Mouse (Mus musculus) ES-E14 (cell line): ENCODE measurements at regions not wholly inside any gene's neighbourhood (a gene's known extent, or its start where the extent isn't known, plus 50 kb on each side); places are given as distances from the start of the nearest gene placed in this dataset.

ENCODE experiments used
- DNase-seq: peaks from one replicate; pipeline ENCODE4 v3.0.0-alpha.2; 2013; ENCODE audit warnings: low read depth, low spot score
- H3K27ac ChIP-seq: 2 replicates; pipeline ENCODE4 v1.5.1; 2012; ENCODE audit warnings: low read depth, mild to moderate bottlenecking, low read length, moderate library complexity, mixed read lengths; ENCODE audit not compliant: poor library complexity, insufficient read depth, severe bottlenecking
- H3K36me3 ChIP-seq: 2 replicates; pipeline ENCODE4 v1.6.1; 2012; ENCODE audit warnings: mild to moderate bottlenecking, low read length, moderate library complexity, mixed read lengths; ENCODE audit not compliant: control insufficient read depth, poor library complexity, insufficient read depth, severe bottlenecking
- H3K4me1 ChIP-seq, 2 experiments: fragments of 150-350 bp in 1 of 2; sonication (generic) in 1 of 2; 2 replicates each; pipeline ENCODE4 v1.6.1; 2012; ENCODE audit warnings: low read length in 2 of 2, mild to moderate bottlenecking in 1 of 2, mixed read lengths in 1 of 2; ENCODE audit not compliant: control insufficient read depth in 2 of 2, insufficient read depth in 2 of 2, poor library complexity in 1 of 2
- H3K4me3 ChIP-seq, 2 experiments: fragments of 150-350 bp in 1 of 2; sonication (generic) in 1 of 2; 2 replicates each; pipeline ENCODE4 v1.5.1; 2012; ENCODE audit warnings: low read length in 2 of 2, low read depth in 1 of 2, mild to moderate bottlenecking in 1 of 2, mixed read lengths in 1 of 2; ENCODE audit not compliant: insufficient read depth in 1 of 2, poor library complexity in 1 of 2, severe bottlenecking in 1 of 2
- H3K9ac ChIP-seq: 2 replicates; pipeline ENCODE4 v1.6.1; 2012; ENCODE audit warnings: low read depth, mild to moderate bottlenecking, low read length, mixed read lengths; ENCODE audit not compliant: poor library complexity, insufficient read depth, severe bottlenecking
- H3K9me3 ChIP-seq: fragments of 150-350 bp; sonication (generic); 2 replicates; pipeline ENCODE4 v1.6.1; 2012; ENCODE audit warnings: low read depth, mild to moderate bottlenecking, low read length; ENCODE audit not compliant: control insufficient read depth, insufficient read depth
- CHD2 ChIP-seq: IDR thresholded peaks from 2 replicates; pipeline ENCODE4 v1.6.1; 2014; ENCODE audit warnings: mild to moderate bottlenecking, low read depth, low read length, inconsistent platforms
- HCFC1 ChIP-seq: IDR thresholded peaks from 2 replicates; pipeline ENCODE4 v1.6.1; 2012; ENCODE audit warnings: low read length, inconsistent platforms, borderline replicate concordance; ENCODE audit not compliant: insufficient read depth
- MAFK ChIP-seq: IDR thresholded peaks from 2 replicates; pipeline ENCODE4 v1.6.1; 2014; ENCODE audit warnings: mild to moderate bottlenecking, low read depth, low read length, inconsistent platforms; ENCODE audit not compliant: insufficient read depth
- ZC3H11A ChIP-seq: IDR thresholded peaks from 2 replicates; pipeline ENCODE4 v1.6.1; 2012; ENCODE audit warnings: low read depth, mild to moderate bottlenecking, inconsistent platforms, low read length, borderline replicate concordance
- ZNF384 ChIP-seq: IDR thresholded peaks from 2 replicates; pipeline ENCODE4 v1.6.1; 2012; ENCODE audit warnings: low read depth, low read length, inconsistent platforms
- in situ Hi-C, 2 experiments: fragments of 600-800 bp; cut with MboI; formaldehyde crosslinking; loops; one replicate each; pipeline ENCODE4 v1.15.1; 2025; ENCODE audit warnings: low sequenced_read_pairs in 2 of 2, inconsistent platforms in 1 of 2; ENCODE audit not compliant: unreplicated experiment in 2 of 2

GRCm38 (mm10) chr1:41604996-41605747 lies 799.8 kb downstream of the Tmem182 start:
- H3K9ac ChIP-seq, result no peak overlapping the region
- H3K4me1 ChIP-seq, result no peaks in the 10 kb centered on the region
- in situ Hi-C loops, result no loop called here
- H3K4me3 ChIP-seq, result no peak overlapping the region
- H3K36me3 ChIP-seq, result no peaks in the 10 kb centered on the region
- H3K9me3 ChIP-seq, result no peaks in the 10 kb centered on the region
- DNase-seq, result no peak
- TF ChIP-seq CHD2 (no peak), ZNF384 (no peak), ZC3H11A (no peak), HCFC1 (no peak), MAFK (no peak)
- H3K27ac ChIP-seq, result no peak overlapping the region

GRCm38 (mm10) chr1:41605748-41606131 lies 800.3 kb downstream of the Tmem182 start:
- no peak overlapping the region for H3K27ac ChIP-seq
- no peak overlapping the region for H3K9ac ChIP-seq
- H3K4me1 ChIP-seq, result no peaks in the 10 kb centered on the region
- H3K9me3 ChIP-seq, result no peaks in the 10 kb centered on the region
- in situ Hi-C loops, result no loop called here
- TF ChIP-seq MAFK, result no peak
- no peak for TF ChIP-seq HCFC1
- TF ChIP-seq ZNF384, result no peak
- no peak for TF ChIP-seq CHD2
- no peak for TF ChIP-seq ZC3H11A
- no peak for DNase-seq
- no peak overlapping the region for H3K4me3 ChIP-seq
- H3K36me3 ChIP-seq, result no peaks in the 10 kb centered on the region

- Histone ChIP-seq H3K4me3 (no peak overlapping the region), H3K4me1 (no peaks in the 10 kb centered on the region), H3K9ac (no peak overlapping the region), H3K36me3 (no peaks in the 10 kb centered on the region), H3K27ac (no peak overlapping the region), H3K9me3 (no peaks in the 10 kb centered on the region)
- TF ChIP-seq ZC3H11A (no peak), MAFK (no peak), HCFC1 (no peak), ZNF384 (no peak), CHD2 (no peak)
- no peak for DNase-seq
- in situ Hi-C loops, result no loop called here
Observed at GRCm38 (mm10) chr1:41610783-41611182, 805.4 kb downstream of the Tmem182 start.

- Histone ChIP-seq H3K9ac (no peak overlapping the region), H3K4me1 (no peaks in the 10 kb centered on the region), H3K36me3 (no peaks in the 10 kb centered on the region), H3K4me3 (no peak overlapping the region), H3K9me3 (no peaks in the 10 kb centered on the region), H3K27ac (no peak overlapping the region)
- in situ Hi-C loops, result no loop called here
- no peak for DNase-seq
- TF ChIP-seq ZC3H11A (no peak), CHD2 (no peak)
Observed at GRCm38 (mm10) chr1:41651804-41652203, 846.4 kb downstream of the Tmem182 start.

GRCm38 (mm10) chr1:41652210-41652609 lies 846.8 kb downstream of the Tmem182 start:
- Histone ChIP-seq H3K9ac (no peak overlapping the region), H3K4me3 (no peak overlapping the region), H3K4me1 (no peaks in the 10 kb centered on the region), H3K9me3 (no peaks in the 10 kb centered on the region), H3K27ac (no peak overlapping the region), H3K36me3 (no peaks in the 10 kb centered on the region)
- in situ Hi-C loops, result no loop called here
- DNase-seq, result no peak
- TF ChIP-seq ZNF384 (no peak), ZC3H11A (no peak), HCFC1 (no peak), CHD2 (no peak), MAFK (no peak)
